Mouse (Mus musculus) leukemia stem cell, adult 10-12 weeks (primary cell): ENCODE results near the gene Tcl1b3. TPM values are rescaled to one million over a fixed set of nuclear protein-coding genes. Genes with fewer than 3 reads are reported as not detected.

ENCODE experiments used
- polyA plus RNA-seq: library from polyadenylated mRNA; stranded (reverse); fragments of >175 nt; gene quantifications from 2 replicates; pipeline ENCODE4 v1.2.3, GENCODE M21; 2012; ENCODE audit warnings: low replicate concordance

Gene Tcl1b3
- not detected in 2 replicates for polyA plus RNA-seq

GRCm38 (mm10) chr12:105190743-105191142, at the start of gene Tcl1b3:
Gene Tcl1b3, plus strand, starts transcription at chr12:105191043.

GRCm38 (mm10) chr12:105145714-105146113, 45.1 kb upstream of the Tcl1b3 start, which contains the start of gene Tcl1b2:
Gene Tcl1b2, plus strand, starts transcription at chr12:105146014.

GRCm38 (mm10) chr12:105159390-105159789, 31.5 kb upstream of the Tcl1b3 start, which contains the start of gene Tcl1b1:
Gene Tcl1b1, plus strand, starts transcription at chr12:105159690.

DNA sequence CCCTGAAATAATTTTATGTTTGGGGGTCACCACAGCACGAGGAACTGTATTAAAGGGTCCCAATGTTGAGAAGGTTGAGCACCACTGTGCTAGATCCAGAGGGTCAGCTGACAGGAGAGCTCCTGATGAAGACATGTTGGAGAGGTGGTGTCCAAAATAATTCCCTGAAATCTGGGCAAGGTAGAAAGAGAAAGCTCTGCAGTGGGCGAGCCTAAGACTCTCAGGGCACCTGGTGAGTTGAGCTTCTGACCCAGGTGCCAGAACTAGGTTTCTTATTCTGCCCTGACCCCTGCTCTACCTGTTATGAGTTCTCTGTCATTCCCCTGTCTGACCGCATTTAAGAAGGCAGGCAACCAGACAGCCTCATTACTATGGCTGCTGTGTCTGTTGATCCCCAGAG, 14.8 kb upstream of the Tcl1b3 start, which contains the start of gene Tcl1b5:
Gene Tcl1b5 (plus strand): TSS at position 301 of the 400 bp plus-strand sequence.

DNA sequence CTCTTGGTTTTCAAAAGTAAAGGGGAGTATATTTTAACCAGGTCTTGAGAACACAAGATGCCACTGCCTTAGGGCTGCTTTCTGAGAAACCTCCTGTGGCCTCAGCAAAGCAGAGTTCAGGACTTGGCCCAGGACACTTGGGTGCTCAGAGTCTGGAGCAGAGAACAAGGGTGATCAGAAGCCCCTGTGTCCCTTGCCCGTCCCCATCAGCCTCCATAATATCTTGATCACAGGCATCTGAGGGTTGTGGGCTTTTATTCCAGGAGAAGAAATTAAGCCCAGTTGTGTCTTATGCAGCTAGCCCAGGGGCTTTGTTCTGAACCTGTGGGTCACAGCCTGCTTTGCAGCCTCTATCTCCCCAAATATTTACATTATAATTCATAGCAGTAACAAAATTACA, 10.8 kb downstream of the Tcl1b3 start, which contains the start of gene Tcl1b4:
Gene Tcl1b4 (plus strand): TSS at position 301 of the 400 bp plus-strand sequence.

GRCm38 (mm10) chr12:105222601-105223319, 31.9 kb downstream of the Tcl1b3 start, which contains the start of gene Tcl1:
Gene Tcl1, minus strand, starts transcription at chr12:105222793.

Other genes with a start within 250 kb of the Tcl1b3 start
- gene Syne3, start 181.2 kb upstream of the Tcl1b3 start, polyA plus RNA-seq = 7.3 and 13.2 TPM in 2 replicates
- gene Glrx5, start 158.4 kb upstream of the Tcl1b3 start, polyA plus RNA-seq = 216 and 244 TPM in 2 replicates
- gene Tcl1b2, start 45.0 kb upstream of the Tcl1b3 start, polyA plus RNA-seq = not detected in 2 replicates
- not detected in 2 replicates for gene Tcl1b1, start 31.4 kb upstream of the Tcl1b3 start, polyA plus RNA-seq
- gene Tcl1b5, start 14.7 kb upstream of the Tcl1b3 start, polyA plus RNA-seq = 0.23 TPM in 1 of 2 replicates, not detected in the other
- gene Tcl1b4, start 10.9 kb downstream of the Tcl1b3 start, polyA plus RNA-seq = not detected in 2 replicates
- not detected in 2 replicates for gene Tcl1, start 31.8 kb downstream of the Tcl1b3 start, polyA plus RNA-seq
- not detected in 2 replicates for gene Tunar, start 142.8 kb downstream of the Tcl1b3 start, polyA plus RNA-seq